Mouse (Mus musculus): ENCODE measurements around the gene Maip1.
A peak's percentile ranks its signal among the peaks of the same experiment; 100 is the strongest.

Maip1 gene

DNA sequence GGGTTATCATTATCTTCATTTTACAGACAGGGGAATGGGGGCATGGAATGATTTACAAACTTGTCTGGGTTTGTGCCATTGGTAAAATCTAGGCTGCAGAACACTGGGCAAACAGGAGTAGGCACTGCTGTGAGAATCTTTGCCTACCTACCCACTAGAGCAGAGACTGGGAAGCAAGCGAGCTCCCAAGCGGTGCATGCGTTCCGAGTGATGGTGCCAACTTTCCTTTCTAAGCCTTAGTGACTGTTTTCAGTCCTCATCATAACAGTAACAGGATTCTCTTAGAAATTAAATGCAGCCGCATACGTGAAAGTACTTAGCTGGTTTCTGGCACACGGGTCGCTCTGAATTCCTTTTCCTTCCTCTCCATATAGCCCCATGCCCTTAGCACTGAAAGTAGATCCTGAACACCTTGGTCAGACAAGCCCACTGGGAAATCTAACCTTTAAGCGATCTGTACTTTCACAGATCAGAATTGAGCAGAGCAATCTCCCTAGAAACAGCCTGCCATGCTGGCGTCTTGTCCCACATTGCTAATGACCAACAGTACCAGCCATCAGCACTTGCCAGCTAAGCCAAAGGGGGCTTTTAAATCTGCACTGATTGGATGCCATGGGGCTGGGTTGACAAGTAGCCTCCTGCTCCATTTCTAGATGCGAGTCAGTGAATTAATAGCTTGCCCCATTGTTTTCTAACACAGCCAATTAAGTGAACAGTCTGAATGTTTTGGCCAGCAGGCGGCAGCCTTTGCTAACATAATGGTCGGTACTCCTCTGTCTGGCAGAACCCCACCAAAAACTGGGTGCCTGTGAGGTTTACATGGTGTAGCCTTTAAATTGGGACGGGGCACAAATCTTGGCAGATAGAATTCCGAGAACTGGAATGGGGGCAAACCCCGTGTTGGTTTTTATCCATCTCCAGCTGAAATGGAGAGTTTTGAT is 22.5 kb downstream of the Maip1 start:
- DNase-seq (ENCODE audit: low read depth) = peak; percentile 92

DNA sequence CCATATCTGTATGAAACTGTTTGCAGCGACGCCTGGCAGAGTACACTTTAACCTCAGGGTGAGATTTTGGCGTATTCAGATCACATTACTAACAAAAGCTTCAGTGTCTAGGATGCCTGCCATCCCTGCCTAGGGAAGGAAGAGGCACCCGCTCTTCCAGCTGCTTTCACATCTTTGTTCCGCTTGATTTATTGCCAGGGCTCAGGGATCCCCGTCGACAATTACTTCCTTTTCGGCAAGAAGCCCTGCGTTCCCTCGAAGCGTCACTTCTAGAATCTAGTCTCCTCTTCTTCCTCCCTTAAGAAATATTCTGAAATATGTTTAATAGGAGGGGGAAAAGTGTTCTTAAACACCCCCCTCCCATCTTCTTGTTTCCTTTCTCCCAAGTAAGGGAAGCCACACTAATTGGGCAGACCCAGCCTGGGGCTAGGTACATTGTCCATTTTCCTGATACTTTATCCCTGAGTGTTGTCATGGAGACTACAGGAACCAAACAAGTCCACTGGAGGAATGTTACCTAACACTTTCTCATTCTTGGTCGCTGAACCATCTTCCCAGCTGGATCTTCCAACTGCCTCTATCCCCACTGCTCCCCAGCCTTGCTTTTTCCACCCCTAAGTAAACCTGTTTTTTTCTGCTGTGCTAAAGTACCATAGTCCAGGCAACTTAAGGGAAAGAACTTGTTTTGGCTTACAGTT is 23.8 kb downstream of the Maip1 start:
- DNase-seq (ENCODE audit: low read depth) = peak; percentile 27

DNA sequence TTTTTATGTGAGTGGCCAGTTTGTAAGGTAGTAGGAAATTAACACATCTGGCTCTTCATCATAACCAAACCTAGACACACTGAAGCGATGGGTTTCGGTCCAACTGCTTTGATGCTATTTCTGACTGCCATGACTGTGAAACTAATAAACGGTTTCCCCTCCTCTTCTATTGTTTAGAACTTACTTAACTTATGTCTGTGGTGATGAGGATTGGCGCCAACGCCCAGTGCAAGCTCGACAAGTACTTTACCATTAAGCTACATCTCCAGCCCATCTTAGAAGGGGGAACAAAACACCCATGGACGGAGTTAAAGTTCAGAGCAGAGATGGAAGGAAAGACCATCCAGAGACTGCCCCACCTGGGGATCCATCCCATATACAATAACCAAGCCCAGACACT is 27.0 kb downstream of the Maip1 start:
- DNase-seq (ENCODE audit: low read depth) = no peak

DNA sequence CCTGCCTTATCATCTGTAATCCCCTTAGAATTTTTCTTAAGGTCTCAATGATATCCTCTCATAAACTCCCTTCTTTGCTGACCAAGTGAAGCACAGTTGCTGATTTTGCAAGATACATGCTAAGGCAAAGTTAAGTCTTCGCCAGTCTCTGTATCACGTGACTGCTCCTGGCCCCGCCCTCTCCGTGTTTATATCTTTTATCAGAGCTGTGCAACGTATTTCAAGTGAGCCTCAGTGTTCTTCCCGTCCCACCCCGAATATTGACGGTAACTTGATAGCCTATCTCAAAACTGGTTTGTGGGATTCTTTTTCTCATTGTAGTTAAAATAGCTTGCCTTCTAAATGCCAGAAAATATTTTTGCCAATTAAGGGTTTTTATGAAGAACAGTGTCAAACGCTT is 30.3 kb downstream of the Maip1 start:
- DNase-seq (ENCODE audit: low read depth) = peak; percentile 79

DNA sequence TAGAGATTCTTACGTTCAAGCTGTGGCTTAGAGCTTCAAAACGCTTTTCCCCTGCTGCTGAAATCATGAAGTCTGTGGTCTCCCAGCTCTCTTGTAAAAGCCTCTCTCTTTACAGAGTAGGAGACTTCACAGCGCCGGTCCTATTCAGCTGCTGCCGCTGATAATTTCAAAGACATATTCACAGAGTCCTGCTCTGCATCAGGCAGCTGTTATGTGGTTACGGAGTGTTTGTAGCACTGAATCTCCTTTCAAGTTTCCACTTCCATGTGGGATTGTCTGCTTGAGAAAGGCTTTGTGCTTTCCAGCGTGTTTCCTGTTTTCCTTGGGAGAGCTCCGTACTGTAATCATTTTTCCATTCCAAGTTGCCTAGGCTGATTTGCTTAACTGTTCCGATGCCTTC is 30.8 kb downstream of the Maip1 start:
- peak; percentile 24 for DNase-seq (ENCODE audit: low read depth)

DNA sequence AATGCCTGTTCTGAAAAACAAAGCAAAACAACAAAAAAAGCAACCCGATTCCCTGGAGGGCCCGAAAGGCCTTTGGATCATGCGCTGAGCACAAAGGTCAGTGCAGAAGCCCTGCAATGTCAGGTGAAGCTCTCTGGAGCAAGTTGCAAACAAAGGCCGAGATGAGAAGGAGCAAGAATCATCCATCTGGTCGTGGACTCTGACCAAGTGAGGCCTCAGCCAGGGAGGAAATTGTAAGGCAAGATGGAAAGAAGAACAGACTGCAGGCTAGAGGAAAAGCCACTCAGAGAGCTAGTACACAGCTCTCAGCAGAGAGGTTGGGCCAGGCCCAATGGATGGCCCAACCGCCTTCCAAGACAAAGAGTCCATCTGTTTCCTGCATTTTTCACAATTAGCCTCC is 32.9 kb downstream of the Maip1 start:
- DNase-seq (ENCODE audit: low read depth) = no peak

DNA sequence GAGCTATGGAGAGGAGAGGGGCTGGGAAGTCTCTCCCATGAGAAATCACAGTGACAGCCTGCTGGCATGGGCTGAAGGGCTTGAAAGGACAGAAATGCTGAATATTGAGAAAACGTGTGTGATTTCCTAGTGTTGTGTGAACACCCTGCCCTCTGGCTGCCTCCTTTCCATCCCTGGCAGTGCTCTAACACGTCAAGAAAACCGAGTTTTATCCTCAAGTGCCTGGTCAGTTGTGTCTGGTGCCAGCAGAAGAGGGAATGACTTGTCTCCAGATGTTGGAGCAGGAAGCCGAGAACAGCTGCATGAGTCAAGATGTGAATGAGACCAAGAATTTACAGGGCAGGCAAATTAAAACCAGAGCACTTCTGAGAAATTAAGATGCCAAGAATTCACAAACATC is 34.6 kb downstream of the Maip1 start:
- peak; percentile 70 for DNase-seq (ENCODE audit: low read depth)

DNA sequence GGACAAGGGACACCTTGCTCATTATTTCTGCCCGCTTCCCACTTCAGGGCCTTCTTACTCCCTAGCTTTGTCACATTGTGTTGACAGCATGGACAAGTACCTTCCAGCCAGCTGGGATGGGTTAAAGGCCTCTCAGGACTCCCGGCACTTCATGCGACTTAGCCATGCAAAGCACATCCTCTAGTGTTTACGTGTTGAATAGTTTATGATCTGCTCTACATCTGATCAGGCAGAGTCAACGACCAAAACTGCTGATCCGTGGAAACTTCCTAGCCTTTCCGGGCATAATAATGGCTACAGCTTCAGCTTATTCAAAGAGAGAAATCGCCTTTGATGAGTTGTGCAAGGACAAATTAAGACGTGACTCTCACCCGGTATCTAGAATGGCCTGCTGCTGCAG is 39.6 kb downstream of the Maip1 start:
- no peak for DNase-seq (ENCODE audit: low read depth)

DNA sequence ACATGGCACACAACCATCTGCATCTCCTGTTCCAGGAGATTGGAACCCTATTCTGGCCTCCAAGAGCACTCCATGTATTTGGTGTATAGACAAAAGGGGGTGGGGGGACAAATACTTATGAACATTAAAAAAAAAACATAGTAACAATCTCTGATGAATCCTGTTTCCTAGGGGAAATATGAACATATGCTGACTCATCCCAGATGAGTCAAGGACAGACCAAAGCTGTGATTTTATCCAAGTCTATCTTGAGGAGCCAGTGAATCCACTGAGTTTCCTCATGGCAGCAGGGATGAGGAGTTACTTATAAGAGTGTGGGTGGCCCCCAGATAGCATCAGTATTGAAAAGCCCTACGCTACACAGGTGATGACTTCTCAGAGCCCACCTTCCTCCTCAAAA is 44.1 kb downstream of the Maip1 start:
- peak; percentile 50 for DNase-seq (ENCODE audit: low read depth)

DNA sequence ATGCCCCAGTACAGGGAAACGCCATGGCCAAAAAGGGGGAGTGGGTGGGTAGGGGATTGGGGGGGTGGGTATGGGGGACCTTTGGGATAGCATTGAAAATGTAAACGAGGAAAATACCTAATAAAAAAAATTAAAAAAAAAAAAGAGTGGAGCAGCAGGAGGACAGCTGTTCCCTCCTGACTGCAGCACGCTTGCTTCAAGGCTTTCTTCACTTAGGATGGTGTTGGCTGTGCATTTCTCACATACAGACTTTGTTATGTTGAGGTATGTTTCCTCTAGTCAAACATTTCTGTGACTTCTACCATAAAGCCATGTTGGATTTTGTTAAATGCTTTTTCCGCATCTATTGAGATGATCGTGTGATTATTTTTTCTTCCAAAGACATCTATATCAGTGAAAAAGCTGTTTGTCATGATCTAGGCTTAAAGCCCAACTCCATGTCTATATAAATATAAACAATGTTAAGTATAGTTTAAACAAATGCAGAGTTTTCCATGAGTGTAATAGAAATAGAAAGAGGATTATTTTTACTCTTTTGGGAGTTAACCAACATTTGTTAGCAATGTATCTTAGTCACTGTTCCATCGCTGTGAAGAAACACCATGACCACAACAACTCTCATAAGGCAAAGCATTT is 54.3 kb downstream of the Maip1 start:
- DNase-seq (ENCODE audit: low read depth) = peak; percentile 38

All from NIH3T3 (cell line).